Mouse (Mus musculus) midbrain, embryonic 11.5 days (tissue): ENCODE measurements at regions not wholly inside any gene's neighbourhood (a gene's known extent, or its start where the extent isn't known, plus 50 kb on each side); places are given as distances from the start of the nearest gene placed in this dataset.

Source experiments
- ATAC-seq: fragments of 200-750 bp; cut with Nextera tagmentation; 2 replicates; pipeline ENCODE4 v1.8.0; 2017; ENCODE audit warnings: moderate TSS enrichment, moderate library complexity; ENCODE audit not compliant: low FRiP score
- DNase-seq: peaks from one replicate; pipeline ENCODE4 v3.0.0; 2015; ENCODE audit warnings: low spot score; ENCODE audit errors: missing footprints
- H3K27ac ChIP-seq: fragments of 300-500 bp; sonication (generic); 2 replicates; pipeline ENCODE4 v1.5.1; 2014; ENCODE audit warnings: low read depth, low read length
- H3K27me3 ChIP-seq: fragments of 300-500 bp; sonication (generic); 2 replicates; pipeline ENCODE4 v1.6.1; 2014; ENCODE audit warnings: mild to moderate bottlenecking, low read length, moderate library complexity, mixed read lengths; ENCODE audit not compliant: control insufficient read depth, insufficient read depth
- H3K36me3 ChIP-seq: fragments of 300-500 bp; sonication (generic); 2 replicates; pipeline ENCODE4 v1.6.1; 2014; ENCODE audit warnings: mild to moderate bottlenecking, low read length, moderate library complexity, mixed read lengths; ENCODE audit not compliant: control insufficient read depth, insufficient read depth
- H3K4me1 ChIP-seq: fragments of 300-500 bp; sonication (generic); 2 replicates; pipeline ENCODE4 v1.6.1; 2014; ENCODE audit warnings: low read length; ENCODE audit not compliant: control insufficient read depth, insufficient read depth
- H3K4me2 ChIP-seq: fragments of 300-500 bp; sonication (generic); 2 replicates; pipeline ENCODE4 v1.6.1; 2014; ENCODE audit warnings: mild to moderate bottlenecking, moderate library complexity
- H3K4me3 ChIP-seq: fragments of 300-500 bp; sonication (generic); 2 replicates; pipeline ENCODE4 v1.5.1; 2014; ENCODE audit warnings: low read depth, low read length
- H3K9ac ChIP-seq: fragments of 300-500 bp; sonication (generic); 2 replicates; pipeline ENCODE4 v1.6.1; 2014; ENCODE audit warnings: low read length
- H3K9me3 ChIP-seq: fragments of 300-500 bp; sonication (generic); 2 replicates; pipeline ENCODE4 v1.6.1; 2016; ENCODE audit warnings: low read length; ENCODE audit not compliant: control insufficient read depth
- WGBS: fragments of 180-500 bp; shearing (Covaris S2); extraction: QIAGEN DNeasy Blood & Tissue Kit; methylation state at CpG from one replicate; pipeline ENCODE4 v1.1.7; 2014; 5-methylcytosine and 5-hydroxymethylcytosine counted together
- microRNA counts: library from miRNA; unstranded; fragments of <30 nt; microRNA quantifications from one replicate; lab custom pipeline; 2015
- microRNA-seq: library from miRNA; unstranded; fragments of <30 nt; microRNA quantifications from one replicate; pipeline ENCODE4, GENCODE M21; 2017

GRCm38 (mm10) chr1:23168504-23168903 is 66.5 kb upstream of the 4933415F23Rik start:
- Histone ChIP-seq H3K4me2 (no peak overlapping the region), H3K4me1 (no peaks in the 10 kb centered on the region), H3K27me3 (no peaks in the 10 kb centered on the region), H3K27ac (no peak overlapping the region), H3K4me3 (no peak overlapping the region), H3K36me3 (no peaks in the 10 kb centered on the region), H3K9me3 (no peaks in the 10 kb centered on the region; the same call in 1 of the 2 replicates), H3K9ac (no peak overlapping the region)
- no peak for DNase-seq
- 92% methylated on average over 4 of the region's 4 CpGs for WGBS
- ATAC-seq, result no peak

GRCm38 (mm10) chr1:23163371-23163935 is 61.4 kb upstream of the 4933415F23Rik start:
- Histone ChIP-seq H3K4me3 (no peak overlapping the region), H3K27me3 (no peaks in the 10 kb centered on the region), H3K27ac (no peak overlapping the region), H3K4me1 (no peaks in the 10 kb centered on the region), H3K36me3 (no peaks in the 10 kb centered on the region), H3K9me3 (no peaks in the 10 kb centered on the region), H3K9ac (no peak overlapping the region), H3K4me2 (no peak overlapping the region)
- ATAC-seq (no peak), DNase-seq (no peak)
- WGBS, result 84% methylated on average over 5 of the region's 5 CpGs

GRCm38 (mm10) chr1:23162766-23163165 is 60.7 kb upstream of the 4933415F23Rik start:
- ATAC-seq, result no peak
- Histone ChIP-seq H3K4me1 (no peaks in the 10 kb centered on the region), H3K36me3 (no peaks in the 10 kb centered on the region), H3K4me3 (no peak overlapping the region), H3K27me3 (no peaks in the 10 kb centered on the region), H3K4me2 (no peak overlapping the region), H3K9ac (no peak overlapping the region), H3K9me3 (no peaks in the 10 kb centered on the region), H3K27ac (no peak overlapping the region)
- DNase-seq, result no peak
- WGBS, result 83% methylated on average over 6 of the region's 6 CpGs

MicroRNAs encoded in the stretch of these regions (microRNA counts, 519-probe panel; counts per million panel counts)
- 4,854 counts per million, percentile 49 among the panel's probes with 10 or more counts for microRNA mmu-miR-30a (lab: Ali Mortazavi, UCI)
- 5,746 counts per million, percentile 77 among the panel's probes with 10 or more counts for microRNA mmu-miR-30c (lab: Ali Mortazavi, UCI)

Small RNA genes in the stretch of these regions (microRNA-seq; reads per million reads assigned to microRNA genes)
- 11,334 reads per million, percentile 96 among the genes with 10 or more reads in this experiment for gene Mir30a
- 105 reads per million, percentile 53 among the genes with 10 or more reads in this experiment for gene Mir30c-2
